Comparison of ENCODE assay signal across 10 mouse cellular contexts in genomic region chr10:83914401-83915132, GRCm38 (mm10).
DNase-seq lines count a peak whose midpoint lies in the region; ATAC-seq and TF ChIP-seq lines count a peak whose summit lies in the region.
"Had no signal": no experiment of that assay in that cellular context is flagged by ENCODE, and none has a peak within 500 bp of the region (broad histone marks: within the 10 kb centered on the region; RNA-seq: fewer than 3 reads in every experiment).

No protein-coding gene starts in this region.

- intact Hi-C loops in left cerebral cortex, postnatal 25 days (cut with DNase I): no loop called here

- no peaks in the 10 kb centered on the region for H3K36me3 ChIP-seq in kidney, postnatal 0 days (ENCODE audit: insufficient read depth, low read length)
- H3K36me3 ChIP-seq in neural tube, embryonic 12.5 days: no peaks in the 10 kb centered on the region

- H3K27ac ChIP-seq in embryonic fibroblast, embryonic 13.5 days (ENCODE audit: insufficient read depth, low read length): peak overlapping the region; percentile 81
- H3K27ac ChIP-seq in kidney, postnatal 0 days: 0 out of 2 replicates have a peak overlapping the region, but pooled peaks have one; percentile 34
- no peak overlapping the region for H3K27ac ChIP-seq in neural tube, embryonic 12.5 days
- H3K27ac ChIP-seq: macrophage had no signal

- peaks cover 11% of the 10 kb centered on the region for H3K4me1 ChIP-seq in embryonic fibroblast, embryonic 13.5 days (ENCODE audit: control insufficient read depth, insufficient read depth, low read length)
- peaks cover 13% of the 10 kb centered on the region for H3K4me1 ChIP-seq in kidney, postnatal 0 days (replicated peaks; ENCODE audit: insufficient read depth, low read length)
- H3K4me1 ChIP-seq in neural tube, embryonic 12.5 days: peaks cover 12% of the 10 kb centered on the region

- H3K9ac ChIP-seq in kidney, postnatal 0 days (ENCODE audit: low read depth, low read length): no peak overlapping the region
- no peak overlapping the region for H3K9ac ChIP-seq in neural tube, embryonic 12.5 days

- TF ChIP-seq POLR2A in embryonic fibroblast, embryonic 13.5 days (IDR thresholded peaks at IDR 0.05; ENCODE audit: low read depth, low read length): no peak

- ATAC-seq in kidney, postnatal 0 days (replicated peaks; ENCODE audit: low FRiP score, low read depth): peak; percentile 76
- peak; percentile 89 for ATAC-seq in neural tube, embryonic 12.5 days (ENCODE audit: low FRiP score, low read depth)

- H3K27me3 ChIP-seq in kidney, postnatal 0 days (ENCODE audit: insufficient read depth, low read length): no peaks in the 10 kb centered on the region
- no peaks in the 10 kb centered on the region for H3K27me3 ChIP-seq in neural tube, embryonic 12.5 days (replicated peaks)

- WGBS in kidney, postnatal 0 days: 6% methylated on average over 12 of the region's 12 CpGs
- 10% methylated on average over 12 of the region's 12 CpGs for WGBS in neural tube, embryonic 12.5 days

- H3K4me2 ChIP-seq in kidney, postnatal 0 days (ENCODE audit: low read length): no peak overlapping the region
- peak overlapping the region; percentile 31 for H3K4me2 ChIP-seq in neural tube, embryonic 12.5 days (replicated peaks)
- H3K4me2 ChIP-seq: heart, embryonic 11.5 days had no signal

- DNase-seq in embryo, embryonic 10 days (ENCODE audit: low spot score): peak; percentile 86
- DNase-seq in kidney, postnatal 0 days (ENCODE audit: low spot score): peak; percentile 93
- DNase-seq in left cerebral cortex, postnatal 25 days (ENCODE audit: low spot score in 2 of 2): no peak
- DNase-seq in adrenal gland, adult 8-10 months: no peak
- DNase-seq in adrenal gland, adult (ENCODE audit: inconsistent age in 2 of 2, low spot score in 1 of 2): no peak
- DNase-seq: cerebellum, postnatal 25 days had no signal

- H3K9me3 ChIP-seq in kidney, postnatal 0 days (replicated peaks; ENCODE audit: low read length): 0 out of 2 replicates have a peak, but pooled peaks cover under 1% of the 10 kb centered on the region
- H3K9me3 ChIP-seq in neural tube, embryonic 12.5 days: peaks cover 1% of the 10 kb centered on the region; the same call in 1 of the 2 replicates

- no peak for TF ChIP-seq CTCF in embryonic fibroblast, embryonic 13.5 days (IDR thresholded peaks at IDR 0.05; ENCODE audit: borderline replicate concordance, insufficient read depth, low read length)
- TF ChIP-seq CTCF in kidney, postnatal 0 days (IDR thresholded peaks at IDR 0.05; ENCODE audit: low read depth): no peak

- no peak overlapping the region for H3K4me3 ChIP-seq in embryonic fibroblast, embryonic 13.5 days (ENCODE audit: insufficient read depth, low read length)
- H3K4me3 ChIP-seq in kidney, postnatal 0 days (replicated peaks; ENCODE audit: low read depth, low read length): no peak overlapping the region
- no peak overlapping the region for H3K4me3 ChIP-seq in neural tube, embryonic 12.5 days

Comparison
In these comparisons a context has a peak if more than half of its experiments do, and no peak if none do; other contexts are left out.
1. DNase-seq: peak in embryo, embryonic 10 days (single experiment) and kidney, postnatal 0 days (single experiment); none in left cerebral cortex, postnatal 25 days (0 of 2), adrenal gland, adult 8-10 months (single experiment) and adrenal gland, adult (0 of 2).